Mouse (Mus musculus) spleen, adult 12 weeks (tissue): ENCODE results near the gene Mxi1.

Experiments used
- DNase-seq: peaks from one replicate; pipeline ENCODE4 v3.0.0; 2022; ENCODE audit warnings: low spot score

The Mxi1 gene

DNA sequence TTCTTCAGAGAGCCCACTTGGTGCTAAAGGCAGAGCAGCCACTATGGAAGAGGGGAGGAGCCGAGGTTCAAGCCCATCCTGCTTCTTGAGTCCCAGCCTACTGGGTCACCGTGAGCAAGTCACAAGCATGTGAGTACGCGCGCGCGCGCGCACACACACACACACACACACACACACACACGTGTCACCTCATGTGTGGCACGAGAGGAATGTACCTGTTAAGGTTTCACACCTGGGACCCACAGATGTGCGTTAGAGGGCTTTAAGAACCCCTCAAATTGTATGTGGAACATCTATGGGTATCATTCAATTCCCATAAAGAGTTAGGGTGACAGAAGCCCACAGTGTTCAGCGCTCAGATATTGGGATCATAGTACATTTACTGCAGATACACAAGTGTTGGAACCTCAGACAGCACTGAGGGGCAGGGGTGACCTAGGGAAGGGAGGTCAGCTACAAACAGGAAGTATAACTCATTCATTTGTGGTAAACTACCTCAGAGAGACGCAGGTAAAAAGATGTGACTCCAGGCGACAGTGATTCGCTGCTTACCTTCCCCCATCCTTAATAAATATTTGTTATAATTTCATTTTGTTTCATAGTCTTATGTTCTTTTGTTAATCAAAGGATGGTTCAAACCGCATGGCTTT is 113.6 kb downstream of the Mxi1 start:
- peak; percentile 36 for DNase-seq

DNA sequence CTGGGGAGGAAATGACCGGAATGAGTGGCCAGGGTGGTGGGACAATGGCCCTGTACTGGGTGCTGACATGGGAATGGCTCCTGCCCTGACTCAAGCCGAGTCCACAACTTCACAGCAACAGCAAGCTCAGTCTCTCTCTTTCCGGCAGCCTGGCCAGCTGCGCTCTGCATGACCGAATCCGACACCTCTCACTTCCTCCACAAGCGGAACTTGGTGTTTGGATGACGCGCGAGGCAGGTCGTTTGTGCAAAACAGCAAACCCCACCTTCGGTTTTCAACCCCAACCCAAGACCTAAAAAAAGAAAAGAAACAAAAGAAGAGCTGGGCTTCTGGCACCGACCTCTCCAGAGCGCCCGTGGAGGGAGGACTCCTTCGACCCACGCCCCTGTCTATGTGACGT is 114.3 kb downstream of the Mxi1 start:
- DNase-seq: peak; percentile 70
